Mouse (Mus musculus) cortical plate, adult 2 months (tissue): ENCODE results near the gene Cog5.

ENCODE experiments used
- CTCF ChIP-seq: fragments of 200-500 bp; IDR thresholded peaks from 2 replicates; pipeline ENCODE4 v1.5.1; 2011; ENCODE audit warnings: mild to moderate bottlenecking, control low read depth, low read length; ENCODE audit not compliant: insufficient read depth; ENCODE audit errors: extremely low read depth
- POLR2A ChIP-seq: fragments of 200-500 bp; IDR thresholded peaks from 2 replicates; pipeline ENCODE4 v1.6.1; 2011; ENCODE audit warnings: mild to moderate bottlenecking, low read length, control low read depth; ENCODE audit not compliant: insufficient read depth; ENCODE audit errors: extremely low read depth

- TF ChIP-seq POLR2A (no peak), CTCF (no peak)
Observed at GRCm38 (mm10) chr12:31849601-31850000, 194.9 kb downstream of the Cog5 start.
